Mouse (Mus musculus) ES-E14 (cell line): Measurements from ENCODE around the gene Plxnb1.

Experiments
- CHD2 ChIP-seq: IDR thresholded peaks from 2 replicates; pipeline ENCODE4 v1.6.1; 2014; ENCODE audit warnings: mild to moderate bottlenecking, low read depth, low read length, inconsistent platforms
- HCFC1 ChIP-seq: IDR thresholded peaks from 2 replicates; pipeline ENCODE4 v1.6.1; 2012; ENCODE audit warnings: low read length, inconsistent platforms, borderline replicate concordance; ENCODE audit not compliant: insufficient read depth
- MAFK ChIP-seq: IDR thresholded peaks from 2 replicates; pipeline ENCODE4 v1.6.1; 2014; ENCODE audit warnings: mild to moderate bottlenecking, low read depth, low read length, inconsistent platforms; ENCODE audit not compliant: insufficient read depth
- ZNF384 ChIP-seq: IDR thresholded peaks from 2 replicates; pipeline ENCODE4 v1.6.1; 2012; ENCODE audit warnings: low read depth, low read length, inconsistent platforms

GRCm38 (mm10) chr9:109161941-109162340 is 66.8 kb downstream of the Plxnb1 start, which contains the start of gene Fbxw21:
- TF ChIP-seq MAFK, result no peak
- no peak for TF ChIP-seq HCFC1
- TF ChIP-seq ZNF384, result no peak
- TF ChIP-seq CHD2, result no peak
